Mouse (Mus musculus): ENCODE data around the gene Nrcam.

Gene Nrcam

GRCm38 (mm10) chr12:44515066-44515465, 186.4 kb downstream of the Nrcam start:
- DNase-seq (ENCODE audit: low read depth, low spot score), result no peak

DNA sequence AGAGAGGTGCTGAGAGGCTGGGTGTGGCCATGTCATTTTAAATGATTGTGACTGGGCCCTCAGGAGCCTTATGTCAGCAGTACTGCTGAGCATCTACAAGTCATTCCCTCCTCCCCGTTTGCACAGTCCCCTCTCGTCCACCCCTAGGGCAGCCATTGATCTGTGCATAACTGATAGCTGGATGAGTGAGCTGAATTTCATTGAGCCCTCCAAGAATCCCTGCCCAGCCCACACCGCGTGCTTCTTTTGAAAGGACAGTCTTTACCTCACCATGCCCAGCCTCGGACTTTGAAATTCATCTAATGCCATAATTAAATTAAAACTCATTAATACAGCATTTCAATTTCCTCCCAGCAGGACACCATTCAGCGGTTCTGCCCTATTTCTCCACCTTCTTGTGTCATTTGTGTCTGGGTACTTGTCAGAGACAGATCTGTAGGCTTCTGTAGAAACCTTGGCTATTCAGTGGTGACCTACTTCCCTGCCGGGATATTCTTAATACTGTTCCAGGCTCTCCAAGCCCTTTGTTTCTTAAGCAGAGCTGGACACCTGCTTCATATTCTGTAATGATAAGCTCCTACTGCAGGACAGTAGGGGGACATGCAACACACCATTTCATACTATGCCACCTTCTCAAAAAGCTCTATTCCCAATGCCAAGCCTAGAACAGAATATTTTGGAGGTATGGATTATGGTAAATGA, 190.9 kb downstream of the Nrcam start:
- no peak for DNase-seq (ENCODE audit: low read depth, low spot score)

DNA sequence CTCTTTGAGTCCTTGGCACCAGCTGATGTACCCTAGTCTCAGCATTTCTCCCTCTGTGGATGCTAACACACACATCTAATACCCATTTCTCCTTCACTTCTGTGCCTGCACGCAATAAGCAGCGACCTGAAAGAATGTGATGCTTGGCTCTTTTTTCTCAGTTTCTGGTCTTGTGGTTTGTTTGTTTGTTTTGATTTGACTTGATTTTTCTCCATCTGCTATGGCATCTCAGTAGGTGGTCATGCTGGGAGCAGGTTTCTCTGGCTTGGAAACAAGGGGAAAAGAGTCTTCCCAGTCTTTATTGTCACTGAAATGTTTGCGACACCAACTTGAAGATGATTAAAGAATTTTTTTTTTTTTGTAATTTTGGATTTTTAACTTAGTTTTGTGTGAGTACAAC, 192.8 kb downstream of the Nrcam start:
- DNase-seq (ENCODE audit: low read depth, low spot score), result no peak

GRCm38 (mm10) chr12:44524621-44525565, 196.2 kb downstream of the Nrcam start:
- DNase-seq (ENCODE audit: low read depth, low spot score), result no peak

- DNase-seq (ENCODE audit: low read depth, low spot score), result no peak
These were observed 199.8 kb downstream of the Nrcam start for GRCm38 (mm10) chr12:44528391-44529016.

DNA sequence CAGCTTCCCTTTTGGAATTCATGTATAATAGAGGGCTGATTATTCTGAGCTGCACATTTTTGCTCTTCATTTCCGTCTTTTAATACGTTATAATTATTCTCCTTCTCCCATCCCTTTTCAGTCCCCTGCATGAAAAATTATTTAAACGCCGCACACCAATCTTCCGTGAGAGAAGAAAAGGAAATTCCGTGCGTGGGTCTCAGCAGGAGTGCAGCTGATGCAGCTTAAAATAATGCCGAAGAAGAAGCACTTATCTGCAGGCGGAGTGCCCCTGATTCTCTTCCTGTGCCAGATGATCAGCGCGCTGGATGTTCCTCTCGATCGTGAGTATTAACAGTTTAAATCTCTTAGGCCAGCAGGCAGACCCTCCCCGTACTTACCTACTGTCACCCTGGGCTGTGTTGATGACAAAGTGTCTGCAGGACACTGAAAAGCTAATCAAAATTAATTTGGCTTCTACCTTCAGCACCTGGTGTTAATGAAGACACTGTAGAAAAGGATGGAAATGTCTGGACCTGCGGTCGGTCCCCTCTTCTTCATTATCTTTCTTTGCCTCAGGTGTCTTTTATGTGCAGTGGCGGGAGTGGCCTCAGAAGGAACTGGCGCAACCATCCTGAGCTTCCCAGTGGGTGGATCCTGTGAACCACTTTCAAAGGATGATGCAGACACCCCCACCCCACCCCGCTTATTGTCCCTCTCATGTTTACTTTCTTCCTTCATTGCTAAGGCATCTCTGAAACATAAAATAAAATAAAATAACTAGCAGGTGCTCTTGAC, 203.8 kb downstream of the Nrcam start:
- no peak for DNase-seq (ENCODE audit: low read depth, low spot score)

- no peak for DNase-seq (ENCODE audit: low read depth, low spot score)
These were observed 205.5 kb downstream of the Nrcam start for GRCm38 (mm10) chr12:44534100-44534633.

- no peak for DNase-seq (ENCODE audit: low read depth, low spot score)
These were observed 206.9 kb downstream of the Nrcam start for GRCm38 (mm10) chr12:44535623-44536022.

- peak; percentile 4 for DNase-seq (ENCODE audit: low read depth, low spot score)
These were observed 219.2 kb downstream of the Nrcam start for GRCm38 (mm10) chr12:44547721-44548369.

GRCm38 (mm10) chr12:44548465-44548864, 219.8 kb downstream of the Nrcam start:
- no peak for DNase-seq (ENCODE audit: low read depth, low spot score)

DNA sequence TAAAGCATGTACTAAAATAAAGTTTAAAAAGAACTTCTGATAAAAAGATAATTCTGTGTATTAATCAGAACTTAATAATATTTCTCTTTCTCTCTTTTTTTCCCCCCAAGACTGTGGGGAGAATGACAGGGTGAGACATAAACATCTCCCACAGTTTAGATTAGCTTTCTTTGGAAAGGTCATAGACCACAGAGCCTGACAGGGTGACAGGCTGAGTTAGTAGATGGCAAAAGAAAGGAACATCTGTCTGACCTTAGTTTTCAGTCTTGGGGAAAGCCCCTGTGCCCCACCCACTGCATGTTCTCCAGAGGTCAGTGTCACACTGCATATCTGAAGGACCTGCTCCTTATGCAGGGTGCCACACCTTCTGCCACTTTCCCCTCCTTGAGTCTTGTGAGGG, 222.9 kb downstream of the Nrcam start:
- no peak for DNase-seq (ENCODE audit: low read depth, low spot score)

DNA sequence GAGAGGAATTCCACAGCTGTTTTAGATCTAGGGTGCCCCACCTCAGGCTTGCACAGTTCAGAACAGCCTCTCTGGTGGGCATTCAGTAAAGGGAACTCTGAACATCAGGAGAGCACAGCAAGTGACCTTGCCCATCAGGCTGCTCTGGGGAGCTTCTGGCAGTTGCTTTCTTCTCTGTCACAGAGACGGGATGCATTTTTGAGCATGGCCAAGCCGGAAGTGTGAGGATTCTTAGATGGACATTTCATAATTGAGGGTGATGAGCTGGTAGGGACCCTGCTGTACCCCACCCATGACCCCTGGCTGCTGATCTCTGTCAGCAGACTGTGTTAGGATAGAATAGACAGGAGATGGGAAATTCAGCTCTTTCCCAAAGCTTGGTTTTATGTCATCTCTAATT, 225.4 kb downstream of the Nrcam start:
- no peak for DNase-seq (ENCODE audit: low read depth, low spot score)

DNA sequence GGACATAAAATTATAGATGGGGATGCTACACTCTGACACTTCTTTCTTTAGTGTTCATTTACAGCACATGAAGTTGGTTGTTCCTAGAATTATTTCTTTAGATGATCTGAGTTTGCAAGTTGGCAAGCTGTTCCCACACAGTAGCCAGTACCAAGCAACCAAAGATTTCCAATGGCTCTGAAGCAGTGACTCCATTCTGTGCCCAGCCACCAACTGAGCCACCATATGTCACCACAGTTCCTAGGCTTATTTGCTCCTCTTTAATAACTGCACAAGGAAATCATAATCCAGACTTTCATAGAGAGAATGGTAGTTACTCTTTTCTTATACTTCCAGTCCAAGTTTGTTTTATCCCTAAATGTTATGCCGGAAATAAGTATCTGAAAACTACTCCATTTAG, 226.1 kb downstream of the Nrcam start:
- no peak for DNase-seq (ENCODE audit: low read depth, low spot score)

- DNase-seq (ENCODE audit: low read depth, low spot score), result no peak
These were observed 231.3 kb downstream of the Nrcam start for GRCm38 (mm10) chr12:44560002-44560401.

DNA sequence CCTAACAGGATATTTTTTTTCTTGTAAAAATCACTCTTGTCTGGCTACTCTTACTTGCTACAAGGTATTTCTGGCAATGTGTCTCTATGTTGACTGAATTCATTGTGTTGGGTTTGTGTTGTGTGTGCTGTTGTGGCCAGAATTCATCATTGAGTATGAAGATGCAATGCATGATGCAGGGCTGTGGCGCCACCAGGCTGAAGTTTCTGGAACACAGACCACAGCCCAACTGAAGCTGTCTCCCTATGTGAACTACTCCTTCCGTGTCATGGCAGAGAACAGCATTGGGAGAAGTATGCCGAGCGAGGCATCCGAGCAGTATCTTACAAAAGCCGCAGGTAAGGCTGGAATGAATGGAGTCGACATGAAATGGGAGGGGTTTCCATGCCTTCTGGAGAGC, 241.4 kb downstream of the Nrcam start:
- DNase-seq (ENCODE audit: low read depth, low spot score), result no peak

GRCm38 (mm10) chr12:44572664-44573063, 244.0 kb downstream of the Nrcam start:
- no peak for DNase-seq (ENCODE audit: low read depth, low spot score)

GRCm38 (mm10) chr12:44574167-44574566, 245.5 kb downstream of the Nrcam start:
- no peak for DNase-seq (ENCODE audit: low read depth, low spot score)

- no peak for DNase-seq (ENCODE audit: low read depth, low spot score)
These were observed 272.9 kb downstream of the Nrcam start for GRCm38 (mm10) chr12:44601410-44602149.

- DNase-seq (ENCODE audit: low read depth, low spot score), result no peak
These were observed 273.7 kb downstream of the Nrcam start for GRCm38 (mm10) chr12:44602269-44602957.

DNA sequence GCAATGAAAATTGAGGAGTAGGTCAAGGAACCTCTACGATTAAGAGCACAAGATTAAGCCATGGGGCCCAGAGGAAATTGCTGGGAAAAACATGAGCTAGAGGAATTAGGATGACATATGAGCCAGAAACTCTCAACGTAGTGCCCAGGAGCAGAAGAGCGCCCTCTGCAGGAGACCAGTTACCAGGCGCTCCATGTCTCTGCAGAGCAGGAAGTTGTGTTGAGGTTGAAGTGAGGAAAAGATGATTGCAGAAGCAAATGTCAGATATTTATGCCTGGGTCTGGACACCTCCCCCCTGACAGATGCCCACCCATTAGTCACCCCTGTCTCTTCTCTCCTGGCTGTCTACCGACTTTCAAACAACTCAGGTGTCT, 274.3 kb downstream of the Nrcam start:
- no peak for DNase-seq (ENCODE audit: low read depth, low spot score)

Measured in CD4-positive helper T cell, adult 2 months (primary cell).